Mouse (Mus musculus): Measurements from ENCODE around the gene Acy3.
A peak's percentile ranks its signal among the peaks of the same experiment; 100 is the strongest.
"Not testable (repeated sequence)": the region's sequence is repeated elsewhere in the genome, so short reads cannot be mapped to it uniquely, and the experiment has no call there.

The Acy3 gene

DNA sequence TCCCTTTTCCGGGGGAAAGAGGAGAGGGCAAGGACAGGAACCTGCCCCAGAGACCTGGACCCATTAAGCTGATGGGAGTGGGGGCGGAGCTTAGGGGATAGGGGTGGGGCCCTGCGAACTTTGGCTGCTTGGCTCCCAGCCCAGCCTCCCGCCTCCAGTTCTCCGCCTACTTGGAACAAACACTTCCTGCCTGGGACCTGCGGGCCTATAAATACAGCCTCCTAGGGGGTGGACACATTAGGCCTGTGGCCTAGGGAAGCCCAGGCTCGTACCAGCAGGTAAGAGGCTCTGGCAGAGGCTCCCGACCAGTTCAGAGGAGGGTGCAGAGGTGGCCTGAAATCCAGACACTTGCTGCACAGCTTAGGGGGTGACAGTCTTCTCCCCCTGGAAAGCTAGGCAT, at the start of gene Acy3:
Gene Acy3, plus strand, starts transcription at position 237 of the 400 bp plus-strand sequence.
- peak; percentile 90 for DNase-seq

DNA sequence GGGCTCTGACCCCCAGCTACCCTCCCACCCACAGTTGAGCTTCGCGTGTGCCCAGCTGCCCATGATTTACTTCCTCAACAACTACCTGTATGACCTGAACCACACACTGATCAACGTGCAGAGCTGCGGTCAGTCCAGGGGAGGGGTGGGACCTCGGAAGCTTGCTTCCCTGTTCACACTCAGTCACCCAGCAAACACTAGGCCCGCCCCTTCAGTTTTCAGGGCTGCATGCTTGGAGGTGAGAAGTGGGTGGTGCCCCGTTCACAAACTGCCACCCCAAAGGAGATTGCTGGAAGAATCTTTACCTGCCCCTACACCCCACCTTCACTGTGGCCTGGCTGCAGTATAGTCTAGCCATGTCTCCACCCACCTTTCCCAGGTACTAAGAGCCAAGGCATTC, 44.1 kb upstream of the Acy3 start:
- DNase-seq = no peak

GRCm38 (mm10) chr19:3942986-3943735, 43.2 kb upstream of the Acy3 start:
- peak; percentile 92 for DNase-seq

GRCm38 (mm10) chr19:3945872-3946564, 40.4 kb upstream of the Acy3 start:
- DNase-seq = peak; percentile 51

DNA sequence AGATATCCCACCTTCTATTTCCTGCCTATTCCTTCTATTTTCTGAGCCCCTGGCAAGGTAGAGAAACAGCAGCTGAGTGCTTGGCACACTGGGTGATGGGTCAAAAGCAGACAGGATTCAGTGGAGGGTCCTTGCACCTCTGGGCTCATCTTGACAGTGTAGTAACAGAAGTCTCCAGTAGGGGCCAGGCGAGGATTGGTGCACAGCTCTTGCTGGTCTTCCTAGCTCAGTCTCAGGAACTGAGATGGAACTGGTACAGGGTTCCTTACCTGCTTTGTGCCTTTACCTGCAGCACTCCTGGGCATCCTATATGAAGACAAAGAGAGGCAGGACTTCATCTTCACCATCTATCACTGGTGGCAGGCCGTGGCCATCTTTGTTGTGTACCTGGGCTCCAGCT, 39.7 kb upstream of the Acy3 start:
- DNase-seq = peak; percentile 85

- DNase-seq = no peak
Measured at GRCm38 (mm10) chr19:3947813-3948212, 38.6 kb upstream of the Acy3 start.

DNA sequence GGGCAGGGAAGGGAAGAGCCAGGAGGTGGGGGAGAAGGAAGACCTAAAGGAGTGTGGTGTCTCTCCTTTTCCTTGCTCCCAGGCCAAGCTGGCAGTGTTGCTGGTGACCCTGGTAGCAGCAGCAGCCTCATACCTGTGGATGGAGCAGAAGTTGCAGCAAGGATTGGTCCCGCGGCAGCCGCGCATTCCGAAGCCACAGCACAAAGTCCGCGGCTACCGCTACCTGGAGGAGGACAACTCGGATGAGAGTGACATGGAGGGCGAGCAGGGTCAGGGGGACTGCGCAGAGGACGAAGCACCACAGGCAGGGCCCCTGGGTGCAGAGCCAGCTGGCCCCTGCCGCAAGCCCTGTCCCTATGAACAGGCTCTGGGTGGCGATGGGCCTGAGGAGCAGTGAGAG, 37.8 kb upstream of the Acy3 start:
- no peak for DNase-seq

DNA sequence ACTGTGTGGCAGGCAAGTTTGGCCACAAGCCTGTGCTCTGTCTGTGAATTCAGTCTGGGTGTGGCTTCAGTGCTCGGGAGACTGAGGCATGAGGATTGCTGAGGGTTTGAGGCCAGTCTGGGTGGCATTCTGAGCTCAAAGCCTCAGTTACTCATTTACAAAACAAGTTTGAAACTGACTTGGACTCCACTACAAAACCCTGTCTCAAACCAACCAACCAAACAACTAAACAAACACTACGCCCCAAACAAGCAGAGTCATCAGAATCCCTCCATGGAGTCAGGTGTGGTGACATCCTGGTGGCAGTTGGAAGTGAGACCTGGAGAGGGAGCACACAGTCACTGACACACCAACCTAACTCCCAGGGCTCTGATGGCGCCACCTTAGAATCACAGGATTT, 36.0 kb upstream of the Acy3 start:
- no peak for DNase-seq

- DNase-seq = no peak
Measured at GRCm38 (mm10) chr19:3951461-3951860, 34.9 kb upstream of the Acy3 start.

- DNase-seq = peak; percentile 26
Measured at GRCm38 (mm10) chr19:3952099-3952498, 34.3 kb upstream of the Acy3 start.

GRCm38 (mm10) chr19:3955033-3955432, 31.3 kb upstream of the Acy3 start:
- DNase-seq = no peak

DNA sequence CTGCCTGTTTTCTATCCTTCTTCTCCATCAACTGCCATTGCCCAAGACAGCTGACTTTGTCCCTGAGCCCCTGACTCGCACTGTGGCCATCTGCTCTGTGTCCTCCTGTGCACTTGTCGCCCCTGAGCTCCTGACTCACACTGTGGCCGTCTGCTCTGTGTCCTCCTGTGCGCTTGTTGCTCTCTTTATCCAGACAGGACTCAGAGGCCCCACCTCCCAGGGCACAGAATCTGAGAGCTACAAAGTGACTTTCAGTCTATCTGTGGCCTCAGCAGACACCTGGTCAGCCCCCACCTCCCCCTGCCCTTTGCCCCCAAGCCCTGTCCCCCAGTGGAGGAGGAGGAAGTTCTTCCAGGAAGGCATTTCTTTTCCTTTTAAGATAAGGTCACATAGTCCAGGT, 30.6 kb upstream of the Acy3 start:
- DNase-seq = no peak

- not testable (repeated sequence) for DNase-seq
Measured at GRCm38 (mm10) chr19:3957296-3958036, 28.9 kb upstream of the Acy3 start.

- no peak for DNase-seq
Measured at GRCm38 (mm10) chr19:3958470-3958869, 27.9 kb upstream of the Acy3 start, which contains the start of gene Aldh3b3. TSS of gene Aldh3b3 (plus strand) at chr19:3958645.

DNA sequence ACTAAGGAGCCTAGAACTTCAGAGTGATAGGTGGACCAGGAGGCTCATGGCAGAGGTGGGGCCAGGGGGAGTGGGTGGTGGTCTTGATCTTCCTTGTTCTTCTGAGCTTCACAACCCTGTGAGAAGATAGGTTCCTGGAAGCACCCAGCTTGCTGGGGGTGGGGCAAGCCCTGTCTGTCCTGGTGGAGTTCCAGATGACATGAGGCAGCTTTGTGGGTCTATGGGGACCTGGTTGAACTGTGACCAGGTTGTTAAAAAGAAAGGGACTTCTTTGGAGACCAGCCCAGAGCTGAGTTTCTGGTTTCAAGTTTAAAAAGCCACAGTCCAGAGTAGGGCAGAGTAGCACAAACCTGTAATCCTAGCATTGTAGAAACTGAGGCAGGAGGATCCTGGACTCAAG, 27.3 kb upstream of the Acy3 start:
- DNase-seq = no peak

DNA sequence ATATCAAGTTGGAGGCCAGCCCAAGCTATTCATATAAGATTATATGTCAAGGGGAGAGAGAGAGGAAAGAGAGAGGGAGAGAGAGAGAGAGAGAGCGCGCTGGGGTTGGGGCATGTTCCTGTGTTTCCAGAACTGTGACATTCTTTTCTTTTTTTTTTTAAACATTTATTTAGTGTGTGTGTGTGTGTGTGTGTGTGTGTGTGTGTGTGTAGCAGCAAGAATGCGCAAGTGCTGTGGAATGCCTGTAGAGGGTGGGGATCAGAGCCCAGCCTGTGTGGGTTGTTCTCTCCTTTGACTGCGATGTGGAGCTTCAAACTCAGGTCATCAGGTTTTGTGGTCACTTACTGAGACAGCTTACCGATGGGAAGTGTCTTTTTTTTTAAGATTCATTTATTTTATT, 26.2 kb upstream of the Acy3 start:
- DNase-seq = peak; percentile 53

DNA sequence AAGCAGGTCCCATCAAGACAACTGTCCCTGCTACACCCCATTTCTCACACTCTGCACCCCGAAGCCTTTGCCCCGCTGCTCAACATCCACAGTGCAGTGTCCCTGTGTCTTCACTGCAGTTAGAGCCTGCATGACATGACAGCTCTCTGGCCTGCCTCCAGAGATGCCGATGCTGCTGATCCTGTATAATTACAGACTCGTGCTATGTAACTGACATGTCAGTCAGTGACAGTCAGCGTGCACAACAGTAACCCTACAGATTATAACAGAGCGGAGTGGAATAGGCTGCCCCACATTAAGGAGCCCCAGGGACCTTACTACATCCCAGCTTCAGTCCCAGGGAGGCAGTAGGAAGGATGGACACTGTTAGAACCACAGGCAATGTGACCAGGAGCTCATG, 24.6 kb upstream of the Acy3 start:
- not testable (repeated sequence) for DNase-seq

DNA sequence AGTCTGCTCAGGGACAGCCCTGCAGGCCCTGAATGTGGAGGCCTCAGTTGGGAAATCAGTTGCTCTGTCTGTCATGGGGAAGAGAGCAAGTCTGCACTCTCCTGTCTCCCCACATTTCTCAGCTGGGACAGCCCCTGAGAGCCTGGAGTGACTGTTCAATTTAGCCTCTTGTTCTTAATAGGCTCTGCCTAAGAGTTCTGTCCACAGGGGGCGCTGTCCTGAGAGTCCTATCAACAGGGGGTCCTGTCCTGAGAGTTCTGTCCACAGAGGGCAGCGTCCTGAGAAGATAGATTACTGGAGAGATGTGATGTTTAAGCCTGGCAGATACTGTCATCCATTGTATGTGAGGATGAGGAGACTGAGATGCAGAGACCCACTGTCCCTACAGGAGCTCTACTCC, 23.9 kb upstream of the Acy3 start:
- DNase-seq = peak; percentile 64

DNA sequence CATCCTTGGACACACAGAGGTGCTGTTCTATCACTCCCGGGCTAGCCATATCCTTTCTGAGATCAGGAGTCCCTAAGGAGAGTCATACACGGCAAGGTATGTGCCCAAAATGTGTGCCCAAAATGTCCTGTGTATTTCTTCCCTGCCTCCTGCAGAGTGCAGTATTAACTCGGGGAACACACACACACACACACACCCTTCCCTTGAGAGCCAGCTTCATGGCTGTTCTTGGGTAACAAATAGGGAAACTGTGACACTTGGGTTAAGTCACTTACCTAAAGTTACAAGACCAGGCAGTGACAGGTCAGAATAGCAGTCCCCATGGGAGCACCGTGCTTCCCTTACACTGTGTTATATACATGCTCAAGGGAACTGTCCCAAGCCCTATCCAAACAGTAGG, 22.3 kb upstream of the Acy3 start:
- DNase-seq = no peak

GRCm38 (mm10) chr19:3966330-3967075, 19.9 kb upstream of the Acy3 start:
- no peak for DNase-seq

- no peak for DNase-seq
Measured at GRCm38 (mm10) chr19:3967258-3967657, 19.1 kb upstream of the Acy3 start.

GRCm38 (mm10) chr19:3972229-3972628, 14.1 kb upstream of the Acy3 start, which contains the start of gene Aldh3b2:
TSS of gene Aldh3b2 (plus strand) at chr19:3972328.
- peak; percentile 55 for DNase-seq

- DNase-seq = not testable (repeated sequence)
Measured at GRCm38 (mm10) chr19:3974608-3975007, 11.8 kb upstream of the Acy3 start.

All from lung, postnatal 36 days (tissue).